Mouse (Mus musculus) 416B (cell line): Measurements from ENCODE around the gene Rapgef5.
A peak's percentile ranks its signal among the peaks of the same experiment; 100 is the strongest.

ENCODE experiments used
- DNase-seq: peaks from one replicate; pipeline ENCODE4 v3.0.0; 2011; ENCODE audit warnings: low read depth

Rapgef5 gene

DNA sequence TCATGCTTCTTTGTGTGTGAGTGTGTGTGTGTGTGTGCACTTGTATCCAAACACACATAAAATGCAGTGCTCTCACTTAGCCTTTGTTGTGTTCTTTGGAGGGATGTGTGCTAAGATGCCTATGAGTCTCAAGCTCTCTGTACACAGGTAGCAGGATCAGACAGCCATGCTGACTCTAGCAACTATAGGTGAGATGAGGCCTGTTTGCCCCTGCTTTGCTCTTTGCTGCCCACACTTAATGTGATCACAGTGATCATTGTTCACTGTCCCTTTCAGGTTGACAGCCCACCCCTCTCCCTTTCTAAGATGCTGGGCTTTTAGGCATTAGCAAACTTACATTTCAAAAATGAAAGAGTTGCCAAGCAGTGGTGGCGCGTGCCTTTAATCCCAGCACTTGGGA, 158.2 kb downstream of the Rapgef5 start:
- no peak for DNase-seq

DNA sequence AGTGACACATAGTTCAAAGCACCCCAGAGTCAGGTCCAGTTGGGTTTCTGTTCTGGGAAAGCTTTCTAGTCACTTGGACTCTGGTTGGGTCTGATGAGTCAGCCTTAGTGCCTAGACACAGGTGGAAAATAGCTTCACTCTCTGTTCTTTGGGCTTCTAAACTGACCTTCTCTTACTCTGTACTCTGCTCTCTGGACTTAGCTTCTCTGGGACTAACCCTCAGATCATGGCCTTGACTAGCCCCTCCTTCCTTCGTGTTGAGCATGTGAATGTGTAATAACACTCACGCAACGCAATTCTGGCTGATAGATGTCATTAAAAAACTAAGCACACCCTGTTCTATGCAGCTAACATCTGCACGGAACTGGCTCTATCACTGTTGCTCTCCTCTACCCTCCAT, 160.0 kb downstream of the Rapgef5 start:
- DNase-seq, result no peak

DNA sequence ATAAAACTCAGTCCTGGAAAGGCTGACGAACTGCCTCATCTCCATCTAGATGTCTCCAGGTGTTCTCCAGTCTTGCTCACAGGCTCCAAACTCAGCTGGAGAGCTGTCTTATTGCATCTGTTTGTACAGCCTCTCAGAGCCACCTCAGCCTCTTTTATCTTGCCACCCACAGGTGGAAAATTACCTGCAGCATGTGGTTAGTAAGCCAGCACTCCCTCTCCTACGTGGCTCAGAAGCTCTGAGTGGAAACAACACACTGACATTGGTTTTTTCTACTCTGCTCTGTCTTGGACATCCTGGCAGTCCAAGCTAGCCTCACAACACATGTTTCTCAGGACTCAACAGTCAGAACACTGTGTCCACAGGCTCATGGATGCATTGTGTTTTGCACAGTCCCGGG, 162.6 kb downstream of the Rapgef5 start:
- no peak for DNase-seq

DNA sequence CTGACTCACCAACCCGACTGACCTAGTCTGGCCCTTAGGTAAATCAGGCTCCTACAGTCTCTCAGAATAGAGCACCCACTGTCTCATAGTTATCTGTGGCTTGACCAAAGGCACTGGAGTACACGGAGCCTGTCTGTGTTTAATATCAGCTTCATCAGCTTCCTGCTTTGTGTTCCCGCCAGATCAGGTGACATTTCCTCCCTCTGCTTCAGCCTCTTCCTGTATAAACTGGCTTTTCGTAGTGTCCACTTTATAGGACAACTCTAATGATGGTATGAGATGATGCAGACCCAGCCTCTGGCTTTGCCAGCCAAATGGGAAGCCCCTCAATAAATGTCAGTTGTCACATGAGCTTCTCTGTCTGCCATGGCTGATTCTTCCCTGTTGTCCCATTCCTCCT, 163.5 kb downstream of the Rapgef5 start:
- DNase-seq, result peak; percentile 15

DNA sequence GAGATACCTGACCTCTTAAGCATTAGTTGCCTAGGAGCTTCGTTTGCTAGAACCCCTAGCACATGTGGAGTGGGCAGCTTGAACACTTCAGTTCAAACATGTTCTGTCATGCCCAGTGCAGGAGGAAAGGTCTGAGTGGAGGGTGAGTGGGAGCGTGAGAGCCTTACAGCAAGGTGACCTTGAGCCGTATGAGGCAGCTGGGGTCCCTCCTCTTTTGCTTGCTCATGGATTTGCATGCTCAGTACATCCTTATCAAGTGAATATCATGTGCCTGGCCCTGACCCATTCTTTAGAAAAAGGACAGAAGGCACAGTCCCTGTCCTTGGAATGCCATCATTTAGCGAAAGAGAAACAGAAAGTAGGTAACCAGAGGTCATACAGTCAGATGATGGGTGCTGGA, 165.0 kb downstream of the Rapgef5 start:
- no peak for DNase-seq

DNA sequence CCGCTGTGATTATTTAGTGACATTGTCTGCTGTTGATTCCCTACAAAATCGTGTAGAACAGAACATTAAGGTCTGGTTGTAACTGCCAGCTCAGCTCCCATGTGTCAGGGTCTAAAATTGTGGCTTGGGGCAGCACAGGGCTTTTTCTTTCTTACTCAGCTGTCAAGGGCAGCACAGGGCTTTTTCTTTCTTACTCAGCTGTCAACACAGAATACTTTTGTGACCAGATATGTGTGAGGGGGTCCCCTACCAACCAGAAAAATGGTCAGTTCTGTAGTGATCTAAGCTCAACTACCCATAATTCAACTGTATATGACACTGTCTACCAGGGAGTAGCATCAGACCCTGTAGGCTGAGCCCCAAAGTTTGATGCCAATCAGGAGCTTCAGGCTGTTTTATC, 167.1 kb downstream of the Rapgef5 start:
- no peak for DNase-seq

DNA sequence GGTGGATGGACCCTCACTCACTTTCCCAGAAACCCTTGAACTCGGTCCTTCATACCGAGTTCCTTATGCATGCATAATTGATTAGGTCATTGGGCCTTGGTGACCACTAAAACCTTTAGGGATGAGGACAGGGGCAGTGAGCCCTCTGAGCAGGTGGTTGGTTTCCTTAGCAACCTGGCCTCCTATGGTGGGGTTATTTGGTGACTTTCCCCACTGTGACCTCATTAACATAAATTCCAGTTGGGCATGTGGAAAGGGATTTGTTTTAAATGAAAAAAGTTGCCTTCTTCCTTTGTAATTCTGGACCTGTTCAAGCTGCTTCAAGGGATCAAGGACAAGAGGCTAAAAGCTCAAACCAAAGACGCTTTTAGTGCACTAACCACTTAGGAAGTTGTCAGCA, 167.7 kb downstream of the Rapgef5 start:
- DNase-seq, result no peak

DNA sequence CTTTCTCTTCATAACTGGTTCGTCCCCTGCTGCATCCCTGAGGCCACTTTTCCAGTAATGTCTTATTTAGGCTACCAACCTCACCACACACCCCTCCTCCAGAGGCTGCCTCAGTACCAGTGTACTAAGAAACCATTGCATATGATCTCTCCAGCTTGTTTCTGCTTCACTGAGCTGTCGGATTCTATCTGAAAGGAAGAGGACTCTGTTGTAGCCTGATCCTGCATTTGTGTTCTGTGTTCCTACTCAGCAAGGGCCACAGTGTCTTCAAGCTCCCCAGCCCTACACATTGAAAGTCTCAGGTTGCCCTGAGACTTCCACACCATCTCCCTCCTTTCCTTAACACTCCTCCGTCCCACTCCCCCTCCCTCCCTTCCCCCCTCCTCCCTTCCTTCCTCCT, 168.5 kb downstream of the Rapgef5 start:
- no peak for DNase-seq

DNA sequence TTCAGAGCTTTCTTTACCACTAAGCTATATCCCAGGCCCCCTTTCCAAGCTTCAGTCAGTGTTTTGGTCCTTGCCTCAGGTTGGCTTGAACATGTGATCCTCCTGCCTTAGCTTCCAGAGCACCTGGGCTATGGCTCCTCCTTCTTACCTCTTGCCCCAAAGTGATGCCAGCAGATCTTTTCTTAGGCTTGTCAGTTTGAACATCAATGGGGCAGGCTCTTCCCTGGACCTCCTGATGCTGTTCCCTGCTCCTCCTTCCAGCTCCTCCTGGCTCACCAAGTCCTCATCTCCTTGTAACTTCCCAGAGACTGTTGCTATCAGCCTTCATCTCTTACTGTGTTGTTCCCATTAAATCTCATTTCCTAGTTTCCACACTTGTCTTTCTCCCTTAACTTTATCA, 169.1 kb downstream of the Rapgef5 start:
- no peak for DNase-seq

DNA sequence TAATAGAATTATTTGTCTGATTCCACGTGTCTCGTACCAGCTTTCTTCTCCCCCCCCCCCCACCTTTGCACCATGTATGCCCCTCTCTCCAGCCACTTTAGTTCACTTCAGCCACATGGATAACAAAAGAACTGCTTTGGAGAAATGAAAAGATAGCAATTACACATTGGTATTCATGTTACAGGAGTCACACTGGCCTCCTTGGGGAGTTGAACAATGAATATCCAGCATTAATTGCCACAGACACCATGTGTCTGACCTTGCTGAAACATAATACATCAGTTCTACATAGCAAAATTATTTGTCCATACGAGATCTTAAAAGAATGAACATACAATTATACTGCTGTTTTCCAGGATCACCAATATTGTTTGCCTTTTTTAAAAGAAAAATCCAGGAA, 170.5 kb downstream of the Rapgef5 start:
- DNase-seq, result no peak

DNA sequence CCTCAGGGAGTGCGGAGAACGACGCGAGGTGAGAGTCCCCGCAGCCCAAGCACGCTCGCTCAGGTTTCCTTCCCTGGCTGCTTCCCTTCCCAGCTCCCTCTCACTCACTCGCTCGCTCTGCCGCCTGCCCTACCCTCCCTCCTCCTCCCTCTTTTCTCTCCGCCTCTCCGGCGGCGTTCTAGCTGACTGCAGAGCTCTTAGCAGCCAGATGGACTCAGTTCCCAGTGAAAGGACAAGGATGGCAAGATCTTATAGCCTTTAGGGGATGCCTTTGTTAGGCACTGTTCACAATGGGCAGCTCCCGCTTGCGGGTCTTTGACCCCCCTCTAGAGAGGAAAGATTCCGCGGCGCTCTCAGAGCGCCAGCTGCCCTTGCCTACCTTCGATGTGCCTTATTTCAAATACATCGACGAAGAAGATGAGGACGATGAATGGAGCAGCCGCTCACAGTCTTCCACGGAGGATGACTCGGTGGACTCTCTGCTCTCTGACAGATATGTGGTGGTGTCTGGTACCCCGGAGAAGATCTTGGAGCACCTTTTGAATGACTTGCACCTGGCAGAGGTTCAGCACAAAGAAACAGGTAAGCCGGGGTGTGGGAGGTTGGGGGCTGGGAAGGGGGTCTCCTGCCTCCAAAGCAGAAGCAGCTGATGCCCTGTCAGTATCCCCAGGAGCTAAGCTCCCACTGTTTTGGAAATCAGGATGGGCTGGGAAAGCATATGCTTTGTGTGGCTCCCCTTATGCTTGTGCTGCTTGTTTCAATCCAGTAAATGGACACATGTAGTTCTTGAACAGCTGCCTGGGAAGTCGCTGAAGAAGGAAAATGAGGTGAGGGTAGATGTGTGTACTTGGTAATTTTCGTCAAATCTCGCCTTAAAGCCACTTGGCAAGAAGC, 172.6 kb downstream of the Rapgef5 start:
- DNase-seq, result no peak

DNA sequence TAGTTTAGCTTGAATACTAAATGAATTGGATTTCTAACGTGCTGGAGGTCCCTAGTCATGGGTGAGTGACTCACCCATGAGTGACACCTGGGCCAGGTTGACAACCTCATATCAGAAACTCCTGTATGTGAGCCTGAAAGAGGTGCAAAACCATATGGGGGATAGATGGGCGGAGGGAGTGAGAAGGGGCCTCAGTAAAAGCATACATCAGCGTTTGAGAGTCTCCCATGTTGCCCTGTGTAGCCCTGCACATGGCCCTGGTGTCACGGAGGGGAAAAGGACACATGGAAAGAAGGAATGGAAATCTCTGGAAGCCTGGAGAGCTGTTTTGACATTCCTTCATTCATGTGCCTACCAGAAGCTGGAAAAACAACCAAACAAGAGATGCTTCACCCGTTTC, 175.1 kb downstream of the Rapgef5 start:
- DNase-seq, result no peak

DNA sequence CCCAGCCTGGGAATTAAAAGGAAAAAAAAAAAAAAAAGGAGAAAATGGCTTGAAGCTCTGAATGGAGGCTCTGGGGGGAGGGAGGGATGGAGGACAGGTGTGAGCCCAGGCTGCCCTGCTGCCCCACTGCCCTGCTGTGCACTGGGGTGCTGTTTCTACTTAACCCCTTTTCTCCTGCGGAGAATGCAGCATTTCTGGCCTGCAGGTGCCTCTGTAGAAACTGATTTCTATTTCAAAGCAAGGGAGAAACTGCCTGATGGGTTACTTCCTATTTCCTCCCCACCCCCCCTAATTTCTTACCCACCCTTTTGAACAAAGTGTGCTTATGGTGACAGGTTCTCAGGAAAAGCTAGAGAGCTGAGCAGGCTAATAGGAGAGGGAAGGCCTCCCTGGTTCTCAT, 176.5 kb downstream of the Rapgef5 start:
- DNase-seq, result no peak

DNA sequence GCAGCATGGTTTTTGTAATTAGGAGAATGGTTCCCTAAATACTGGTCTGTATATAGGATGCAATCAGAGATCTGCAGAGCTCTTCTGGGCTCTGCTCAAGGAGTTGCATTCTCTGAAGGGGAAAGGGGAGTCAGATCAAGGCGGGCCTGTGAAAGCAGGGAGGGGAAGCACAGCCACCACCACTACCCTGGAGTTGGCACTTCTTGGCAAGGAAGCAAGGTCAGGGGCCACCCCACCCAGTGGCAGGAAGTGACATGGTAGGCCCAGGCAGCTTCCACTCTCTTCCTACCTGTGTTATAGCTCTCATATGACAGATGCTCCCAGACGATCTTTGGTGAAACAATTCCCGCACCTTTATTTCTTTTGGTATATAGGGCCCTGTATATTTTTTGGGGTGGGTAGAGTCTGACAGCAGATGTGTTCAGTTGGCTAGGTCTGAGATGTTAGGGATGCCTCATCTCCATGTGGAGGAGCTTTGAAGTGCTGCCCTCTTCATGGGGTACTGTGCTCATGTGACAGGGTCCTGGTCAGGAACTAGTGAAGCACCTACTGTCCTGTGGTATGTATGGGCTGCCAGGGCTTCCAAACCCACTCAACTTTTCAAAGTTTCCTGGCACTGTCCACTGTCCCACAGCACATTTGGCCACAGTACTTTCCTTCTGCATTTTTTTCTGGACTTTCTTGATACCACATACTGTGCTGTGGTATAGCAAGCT, 183.8 kb downstream of the Rapgef5 start:
- no peak for DNase-seq

DNA sequence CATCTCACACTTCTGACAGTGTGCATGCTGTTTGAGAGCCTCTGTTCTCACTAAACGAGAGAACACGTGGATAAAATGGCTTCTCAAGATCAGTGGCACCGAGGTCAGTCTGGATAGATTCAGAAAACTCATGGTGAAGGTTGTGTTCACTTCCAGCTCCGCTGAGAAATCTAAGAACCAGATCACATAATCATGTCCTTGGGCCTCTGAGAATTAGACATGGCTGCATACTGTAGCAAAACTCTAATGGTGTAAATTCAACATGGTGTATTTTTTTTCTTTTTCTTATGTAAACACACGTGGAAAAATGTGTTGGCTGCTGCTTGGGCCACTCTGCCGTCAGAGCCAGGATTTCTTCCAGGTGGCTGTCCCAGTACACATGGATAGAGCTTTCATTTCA, 184.6 kb downstream of the Rapgef5 start:
- DNase-seq, result no peak

DNA sequence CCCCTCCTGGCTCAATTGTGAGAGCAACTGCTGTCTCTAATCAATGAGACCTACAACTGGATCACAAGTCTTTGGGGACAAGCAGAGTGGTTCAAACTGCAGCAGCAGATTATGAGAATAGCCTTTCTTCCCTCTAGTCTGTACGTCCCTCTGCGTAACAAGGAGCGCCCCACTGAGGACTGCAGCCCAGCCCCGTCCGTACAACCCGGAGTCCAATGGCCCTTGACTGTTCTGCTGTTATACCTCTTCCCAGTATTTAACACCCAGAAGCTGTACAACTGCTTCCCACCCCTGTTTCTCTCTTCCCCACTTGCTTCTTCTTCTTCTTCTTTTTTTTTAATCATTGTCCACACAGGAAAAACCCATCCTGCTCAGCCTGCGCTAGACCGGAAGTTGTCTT, 186.0 kb downstream of the Rapgef5 start:
- no peak for DNase-seq

DNA sequence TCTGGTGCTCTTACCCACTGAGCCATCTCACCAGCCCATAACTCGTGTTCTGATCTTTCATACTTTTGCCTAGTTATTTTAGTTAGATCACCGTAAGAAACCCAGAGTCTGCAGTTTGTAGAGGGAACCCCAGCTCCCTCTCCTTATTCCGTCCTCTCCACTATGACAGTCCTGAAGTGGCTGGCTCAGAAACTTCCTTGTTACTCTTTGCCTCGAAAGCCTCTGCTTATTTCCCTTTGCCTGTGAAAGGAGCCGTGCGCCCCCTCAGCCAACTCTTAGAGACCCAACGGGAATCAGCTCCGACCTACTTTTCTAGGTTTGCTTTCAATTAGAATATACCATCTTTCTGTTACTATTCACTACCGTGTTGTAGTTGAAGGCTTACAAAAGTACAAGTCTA, 186.6 kb downstream of the Rapgef5 start:
- no peak for DNase-seq

DNA sequence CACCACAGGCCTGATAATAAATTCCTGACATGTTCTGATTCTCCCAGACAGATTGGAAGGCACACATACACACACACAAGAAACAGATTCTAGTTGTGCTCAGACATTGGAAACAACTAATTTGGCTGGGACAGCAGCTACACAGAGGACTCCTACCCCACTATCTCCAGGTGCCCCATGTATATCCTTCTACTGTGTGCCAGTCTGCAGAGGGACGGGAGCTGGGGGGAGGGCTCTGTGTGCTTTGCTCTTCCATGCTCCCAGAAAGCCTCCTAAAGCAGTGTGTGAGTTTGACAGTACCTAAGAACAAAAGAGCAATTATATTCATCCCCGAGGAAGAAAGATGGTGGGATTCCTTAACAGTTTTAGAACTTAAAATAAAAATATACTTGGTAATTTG, 187.1 kb downstream of the Rapgef5 start:
- no peak for DNase-seq

DNA sequence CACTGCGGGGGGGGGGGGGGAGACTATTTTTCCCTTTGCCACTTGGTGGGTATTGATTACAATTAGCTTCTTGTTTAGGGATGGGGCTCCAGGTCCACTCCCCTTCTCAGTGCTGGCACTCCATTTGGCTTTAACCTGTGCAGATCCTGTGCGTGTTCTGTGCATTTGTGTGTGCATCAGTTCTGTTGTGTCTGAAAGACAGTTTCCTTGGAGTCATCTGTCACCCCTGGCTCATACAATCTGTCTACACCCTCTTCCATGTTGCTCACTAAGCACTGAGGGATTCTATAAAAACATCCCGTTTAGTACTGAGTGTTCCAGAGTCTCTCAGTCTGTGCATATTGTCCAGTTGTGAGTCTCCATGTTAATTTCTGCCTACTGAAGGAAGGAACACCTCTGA, 189.0 kb downstream of the Rapgef5 start:
- no peak for DNase-seq

DNA sequence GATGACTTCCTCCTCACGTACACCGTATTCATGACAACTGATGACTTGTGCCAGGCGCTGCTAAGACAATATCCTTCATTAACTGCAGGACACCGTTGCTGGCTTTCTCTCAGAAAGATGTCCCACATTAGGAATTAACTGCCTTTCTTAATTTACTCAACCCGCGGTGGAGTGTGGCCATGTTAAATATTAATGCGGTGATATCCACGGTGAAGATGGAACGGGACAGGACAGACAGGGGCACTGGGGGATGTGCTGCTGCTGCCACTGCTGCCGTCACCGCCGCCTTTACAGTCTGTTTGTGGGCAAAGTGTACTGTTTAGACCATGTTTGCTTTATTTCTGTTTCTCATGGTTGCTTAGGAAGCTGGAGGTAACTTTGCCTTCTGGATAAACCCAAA, 193.0 kb downstream of the Rapgef5 start:
- no peak for DNase-seq

DNA sequence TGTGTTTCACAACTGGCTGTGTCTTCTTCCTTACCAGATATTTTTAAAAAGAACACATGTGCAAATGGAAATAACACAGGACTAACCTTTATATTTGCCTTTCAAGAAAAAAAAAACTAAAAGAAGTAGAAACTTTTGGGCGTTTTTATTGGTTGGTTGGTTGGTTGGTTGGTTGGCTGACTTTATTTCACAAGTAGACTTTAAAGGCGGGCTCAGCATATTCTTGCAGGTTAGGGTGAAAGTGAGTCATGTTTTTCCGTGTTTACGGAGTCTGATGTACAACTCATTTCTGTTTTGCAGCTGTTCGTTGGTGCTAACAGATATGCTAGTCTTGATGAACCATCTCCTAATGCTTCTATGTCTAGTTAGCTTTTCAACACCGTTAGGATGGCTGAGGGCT, 196.2 kb downstream of the Rapgef5 start:
- no peak for DNase-seq

DNA sequence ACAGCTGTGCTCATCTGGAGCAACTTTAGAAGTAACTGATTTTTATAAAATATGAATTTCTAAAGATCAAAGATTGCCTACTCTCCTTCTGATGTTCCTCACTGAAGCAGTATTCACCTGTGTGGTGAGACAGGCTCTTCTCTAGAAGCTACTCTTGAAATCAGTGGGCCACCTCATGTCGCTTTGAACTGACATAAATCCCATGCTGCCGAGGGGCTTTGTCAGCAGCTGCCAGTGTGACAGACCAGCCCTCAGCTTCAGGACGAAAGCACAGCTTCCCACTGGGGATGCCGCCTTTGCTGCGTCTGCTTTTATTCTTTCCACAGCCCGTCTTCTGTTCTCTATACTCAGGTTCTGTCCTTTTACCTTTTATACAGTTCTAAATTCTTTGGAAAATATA, 197.3 kb downstream of the Rapgef5 start:
- no peak for DNase-seq
